In genomic region chr7:27933050-27933799, GRCm38 (mm10) we compare ENCODE assay signal across 7 mouse cellular contexts. TPM values are rescaled to one million over a fixed set of nuclear protein-coding genes. Genes with fewer than 3 reads are reported as not detected.
A peak's percentile ranks its signal among the peaks of the same experiment; 100 is the strongest.
DNase-seq lines count a peak whose midpoint lies in the region; ATAC-seq and TF ChIP-seq lines count a peak whose summit lies in the region.

No protein-coding gene starts in this region.

- no peak overlapping the region for H3K9ac ChIP-seq in forebrain, embryonic 12.5 days
- no peak overlapping the region for H3K9ac ChIP-seq in liver, embryonic 13.5 days

- no peaks in the 10 kb centered on the region for H3K27me3 ChIP-seq in thymus, adult 2 months (ENCODE audit: control insufficient read depth, insufficient read depth, low read length)
- 0 out of 2 replicates have a peak, but pooled peaks cover 3% of the 10 kb centered on the region for H3K27me3 ChIP-seq in forebrain, embryonic 12.5 days
- no peaks in the 10 kb centered on the region for H3K27me3 ChIP-seq in liver, embryonic 13.5 days

- H3K4me1 ChIP-seq in thymus, adult 2 months (replicated peaks; ENCODE audit: control insufficient read depth, insufficient read depth, low read length), result peaks cover 11% of the 10 kb centered on the region
- H3K4me1 ChIP-seq in forebrain, embryonic 12.5 days, result peaks cover 10% of the 10 kb centered on the region
- peaks cover 19% of the 10 kb centered on the region for H3K4me1 ChIP-seq in liver, embryonic 13.5 days (replicated peaks)

- intact Hi-C loops in left cerebral cortex, postnatal 36 days (cut with DNase I), result no loop called here
- intact Hi-C loops in left cerebral cortex, adult 2 months (cut with DNase I), result no loop called here

- 12% methylated on average over 7 of the region's 7 CpGs for WGBS in thymus, adult 2 months
- WGBS in forebrain, embryonic 12.5 days, result 23% methylated on average over 7 of the region's 7 CpGs
- WGBS in liver, embryonic 13.5 days (ENCODE audit: insufficient replicate concordance), result 13% methylated on average over 7 of the region's 7 CpGs

- TF ChIP-seq CTCF in thymus, adult 2 months (IDR thresholded peaks at IDR 0.05; ENCODE audit: borderline replicate concordance, control insufficient read depth, extremely low read depth, insufficient read depth, low read length, poor library complexity), result no peak
- TF ChIP-seq CTCF in left cerebral cortex, adult 2 months (IDR thresholded peaks at IDR 0.05), result no peak

- TF ChIP-seq POLR2A in thymus, adult 2 months (IDR thresholded peaks at IDR 0.05; ENCODE audit: control insufficient read depth, extremely low read depth, insufficient read depth, low read length, poor library complexity), result no peak

- DNase-seq in thymus, adult 2 months, result peak; percentile 13
- no peak for DNase-seq in thymus, postnatal 10 days (ENCODE audit: low spot score in 2 of 2)
- no peak for DNase-seq in liver, embryonic 13.5 days
- DNase-seq in left cerebral cortex, postnatal 36 days (ENCODE audit: low spot score in 2 of 2), result no peak
- no peak for DNase-seq in left cerebral cortex, adult 2 months (ENCODE audit: extremely low spot score in 1 of 2, low spot score in 2 of 2)

- H3K4me2 ChIP-seq in forebrain, embryonic 12.5 days, result peak overlapping the region; percentile 41
- peak overlapping the region; percentile 34 for H3K4me2 ChIP-seq in liver, embryonic 13.5 days

- H3K27ac ChIP-seq in thymus, adult 2 months (ENCODE audit: control insufficient read depth, insufficient read depth, low read length), result no peak overlapping the region
- no peak overlapping the region for H3K27ac ChIP-seq in forebrain, embryonic 12.5 days
- H3K27ac ChIP-seq in liver, embryonic 13.5 days, result no peak overlapping the region
- no peak overlapping the region for H3K27ac ChIP-seq in left cerebral cortex, adult 2 months

- ATAC-seq in forebrain, embryonic 12.5 days (ENCODE audit: low FRiP score), result no peak
- peak; percentile 45; the same call in 1 of the 2 replicates for ATAC-seq in liver, embryonic 13.5 days (ENCODE audit: low read depth)
- ATAC-seq in neutrophil, adult 5-6 weeks (ENCODE audit: extremely low read depth, insufficient number of reproducible peaks, low FRiP score, poor library complexity, severe bottlenecking), result peak; percentile 79

- H3K4me3 ChIP-seq in thymus, adult 2 months (ENCODE audit: control insufficient read depth, insufficient read depth, low read length), result no peak overlapping the region
- no peak overlapping the region for H3K4me3 ChIP-seq in forebrain, embryonic 12.5 days (replicated peaks)
- 0 out of 2 replicates have a peak overlapping the region, but pooled peaks have one; percentile 6 for H3K4me3 ChIP-seq in liver, embryonic 13.5 days (replicated peaks)
- no peak overlapping the region for H3K4me3 ChIP-seq in left cerebral cortex, adult 2 months

- no peaks in the 10 kb centered on the region for H3K9me3 ChIP-seq in forebrain, embryonic 12.5 days
- no peaks in the 10 kb centered on the region for H3K9me3 ChIP-seq in liver, embryonic 13.5 days (replicated peaks)

- H3K36me3 ChIP-seq in thymus, adult 2 months (ENCODE audit: control insufficient read depth, insufficient read depth, low read length), result no peaks in the 10 kb centered on the region
- no peaks in the 10 kb centered on the region for H3K36me3 ChIP-seq in forebrain, embryonic 12.5 days (replicated peaks)
- no peaks in the 10 kb centered on the region for H3K36me3 ChIP-seq in liver, embryonic 13.5 days

RNA-seq across cellular contexts. Expression of gene Zfp974, which starts 4.0 kb away (rescaled TPM):
- 0.94 and 1.0 TPM in 2 replicates for polyA plus RNA-seq in thymus, adult 2 months (2012; rRNA removed)
- polyA plus RNA-seq in forebrain, embryonic 12.5 days (2016; fragmentation: Nextera tagmentation; extraction: Ambion mirVana), result 15.4 and 15.9 TPM in 2 replicates
- 0.84 and 1.1 TPM in 2 replicates for polyA plus RNA-seq in liver, embryonic 13.5 days (2015; fragmentation: Nextera tagmentation; extraction: Ambion mirVana)
- 12.8 and 13.5 TPM in 2 replicates for total RNA-seq in neutrophil, adult 5-6 weeks (2017)
- 10 to 100 TPM; 11.3 to 16.3 TPM for total RNA-seq in left cerebral cortex, postnatal 36 days (2021)
- total RNA-seq in left cerebral cortex, adult 2 months (2021), result 10 to 100 TPM; 14.9 to 19.3 TPM

RNA-seq across cellular contexts. Expression of gene Zfp780b, which starts 45.7 kb away (rescaled TPM):
- 2.7 and 3.3 TPM in 2 replicates for polyA plus RNA-seq in thymus, adult 2 months (2012; rRNA removed)
- polyA plus RNA-seq in forebrain, embryonic 12.5 days (2016; fragmentation: Nextera tagmentation; extraction: Ambion mirVana), result 23.7 and 26.1 TPM in 2 replicates
- 4.9 and 5.1 TPM in 2 replicates for polyA plus RNA-seq in liver, embryonic 13.5 days (2015; fragmentation: Nextera tagmentation; extraction: Ambion mirVana)
- total RNA-seq in neutrophil, adult 5-6 weeks (2017), result 23.8 and 25.6 TPM in 2 replicates
- 10 to 100 TPM; 17.8 to 22.9 TPM for total RNA-seq in left cerebral cortex, postnatal 36 days (2021)
- total RNA-seq in left cerebral cortex, adult 2 months (2021), result 10 to 100 TPM; 19.2 to 22.1 TPM
